Mouse (Mus musculus) heart, postnatal 0 days (tissue): ENCODE measurements at regions not wholly inside any gene's neighbourhood (a gene's known extent, or its start where the extent isn't known, plus 50 kb on each side); places are given as distances from the start of the nearest gene placed in this dataset.

Experiments used
- ATAC-seq: fragments of 200-750 bp; cut with Nextera tagmentation; 2 replicates; pipeline ENCODE4 v1.8.0; 2017; ENCODE audit warnings: low read depth, moderate number of reproducible peaks, moderate library complexity; ENCODE audit not compliant: insufficient read depth
- DNase-seq: peaks from one replicate; pipeline ENCODE4 v3.0.0-alpha.2; 2016; ENCODE audit warnings: low spot score
- H3K27ac ChIP-seq: fragments of 300-500 bp; sonication (generic); 2 replicates; pipeline ENCODE4 v1.5.1; 2014; ENCODE audit warnings: low read depth, mild to moderate bottlenecking
- H3K27me3 ChIP-seq: fragments of 300-500 bp; sonication (generic); 2 replicates; pipeline ENCODE4 v1.6.1; 2014; ENCODE audit warnings: low read length, mixed read lengths; ENCODE audit not compliant: control insufficient read depth, insufficient read depth
- H3K36me3 ChIP-seq: fragments of 300-500 bp; sonication (generic); replicated peaks from 2 replicates; pipeline ENCODE4 v1.6.1; 2014; ENCODE audit warnings: low read length, mixed read lengths; ENCODE audit not compliant: control insufficient read depth, insufficient read depth
- H3K4me1 ChIP-seq: fragments of 300-500 bp; sonication (generic); 2 replicates; pipeline ENCODE4 v1.6.1; 2014; ENCODE audit warnings: antibody characterized with exemption; ENCODE audit not compliant: control insufficient read depth, insufficient read depth
- H3K4me2 ChIP-seq: fragments of 300-500 bp; sonication (generic); 2 replicates; pipeline ENCODE4 v1.6.1; 2014; ENCODE audit warnings: low read depth, mild to moderate bottlenecking, low read length, moderate library complexity
- H3K4me3 ChIP-seq: fragments of 300-500 bp; sonication (generic); 2 replicates; pipeline ENCODE4 v1.5.1; 2014; ENCODE audit warnings: low read depth, low read length
- H3K9ac ChIP-seq: fragments of 300-500 bp; sonication (generic); replicated peaks from 2 replicates; pipeline ENCODE4 v1.6.1; 2014; ENCODE audit warnings: low read depth, low read length, mixed read lengths
- H3K9me3 ChIP-seq: fragments of 300-500 bp; sonication (generic); replicated peaks from 2 replicates; pipeline ENCODE4 v1.6.1; 2016; ENCODE audit warnings: low read length; ENCODE audit not compliant: control insufficient read depth
- CTCF ChIP-seq: IDR thresholded peaks from 2 replicates; pipeline ENCODE4 v1.5.1; 2016; ENCODE audit warnings: antibody characterized with exemption, control low read depth, low read depth
- EP300 ChIP-seq: IDR thresholded peaks from 2 replicates; pipeline ENCODE4 v1.6.1; 2016; ENCODE audit warnings: antibody characterized with exemption, low read depth
- WGBS: fragments of 180-500 bp; shearing (Covaris S2); extraction: QIAGEN DNeasy Blood & Tissue Kit; methylation state at CpG from one replicate; pipeline ENCODE4 v1.1.7; 2014; 5-methylcytosine and 5-hydroxymethylcytosine counted together

DNA sequence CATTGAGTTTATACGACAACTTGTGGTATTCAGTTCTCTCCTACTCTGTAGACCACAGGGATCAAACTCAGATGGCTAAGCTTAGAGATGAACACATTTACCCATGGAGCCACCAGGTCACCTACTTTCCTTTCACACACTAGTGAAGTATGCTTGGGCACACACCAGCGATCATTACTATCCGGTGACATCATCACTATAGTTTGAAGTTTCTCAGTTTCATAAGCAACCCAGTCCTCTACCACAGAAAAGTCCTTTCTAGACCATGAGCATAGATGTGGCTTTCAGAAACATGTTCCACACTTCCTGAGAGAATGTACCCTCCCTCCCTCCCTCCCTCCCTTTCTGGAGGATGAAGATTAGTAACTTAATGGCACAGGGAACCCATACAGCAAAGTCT lies 532.9 kb downstream of the Grin2a start:
- no peak overlapping the region for H3K4me3 ChIP-seq
- 76% methylated on average over 3 of the region's 3 CpGs for whole genome bisulfite sequencing
- no peak for TF ChIP-seq EP300
- TF ChIP-seq CTCF = no peak

DNA sequence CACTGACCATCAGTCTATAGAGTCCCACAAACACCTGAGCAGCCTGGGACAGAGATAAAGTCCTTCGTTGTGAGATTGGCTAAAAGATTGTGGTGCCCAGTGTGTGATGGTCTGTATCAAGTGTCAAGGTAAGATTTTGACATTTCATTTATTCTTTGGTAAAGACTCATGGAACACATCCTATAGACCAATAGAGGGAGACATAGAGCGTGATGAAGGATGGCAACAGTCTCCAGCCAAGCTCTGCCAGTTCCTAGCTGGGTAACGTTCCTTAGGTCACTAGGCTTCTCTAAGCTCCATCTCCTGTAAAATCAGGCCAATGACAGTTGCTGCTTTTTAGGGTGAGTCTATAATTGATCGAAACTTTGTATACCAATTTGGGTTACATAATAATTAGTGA lies 526.0 kb downstream of the Grin2a start:
- no peak overlapping the region for H3K4me2 ChIP-seq
- TF ChIP-seq CTCF = 0 out of 2 replicates have a peak, but pooled peaks have one; percentile 21
- no peak for TF ChIP-seq EP300

More for the DNA sequence above, 532.9 kb downstream of the Grin2a start:
- Histone ChIP-seq H3K9me3 (no peaks in the 10 kb centered on the region), H3K27me3 (no peaks in the 10 kb centered on the region), H3K4me1 (no peaks in the 10 kb centered on the region), H3K27ac (no peak overlapping the region), H3K9ac (no peak overlapping the region), H3K4me2 (no peak overlapping the region), H3K36me3 (no peaks in the 10 kb centered on the region)
- ATAC-seq (no peak), DNase-seq (no peak)

DNA sequence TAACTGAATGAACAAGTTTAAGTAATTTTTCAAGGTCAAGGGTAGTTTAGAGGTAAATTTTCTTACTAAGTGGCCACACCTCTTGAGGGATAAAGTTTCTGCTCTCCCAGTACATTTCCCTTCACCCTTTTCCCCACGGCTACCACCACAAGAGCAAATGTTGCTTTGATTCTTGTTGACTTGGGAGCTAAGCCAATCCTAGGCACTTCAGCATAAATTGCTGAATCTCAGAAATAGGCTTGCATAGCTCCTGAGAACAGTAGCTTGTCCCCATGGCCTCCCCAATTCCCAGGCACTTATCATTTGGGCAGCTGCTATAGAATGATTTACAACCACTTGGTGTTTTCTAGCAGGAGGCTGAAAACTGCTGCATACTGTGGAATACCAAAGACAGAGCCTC lies 510.1 kb downstream of the Grin2a start:
- H3K36me3 ChIP-seq = no peaks in the 10 kb centered on the region
- no peak for ATAC-seq
- no peak overlapping the region for H3K27ac ChIP-seq
- no peaks in the 10 kb centered on the region for H3K4me1 ChIP-seq
- H3K4me3 ChIP-seq = no peak overlapping the region
- H3K9me3 ChIP-seq = no peaks in the 10 kb centered on the region
- H3K27me3 ChIP-seq = no peaks in the 10 kb centered on the region
- TF ChIP-seq CTCF = no peak
- TF ChIP-seq EP300 = no peak
- WGBS = 75% methylated on average over 1 of the region's 1 CpGs
- H3K4me2 ChIP-seq = no peak overlapping the region
- no peak overlapping the region for H3K9ac ChIP-seq
- no peak for DNase-seq

More for the DNA sequence above, 526.0 kb downstream of the Grin2a start:
- Histone ChIP-seq H3K9me3 (no peaks in the 10 kb centered on the region), H3K9ac (no peak overlapping the region), H3K27ac (no peak overlapping the region), H3K4me1 (no peaks in the 10 kb centered on the region), H3K27me3 (no peaks in the 10 kb centered on the region), H3K4me3 (no peak overlapping the region), H3K36me3 (no peaks in the 10 kb centered on the region)
- DNase-seq = no peak
- no peak for ATAC-seq
- WGBS = 48% methylated on average over 4 of the region's 4 CpGs

DNA sequence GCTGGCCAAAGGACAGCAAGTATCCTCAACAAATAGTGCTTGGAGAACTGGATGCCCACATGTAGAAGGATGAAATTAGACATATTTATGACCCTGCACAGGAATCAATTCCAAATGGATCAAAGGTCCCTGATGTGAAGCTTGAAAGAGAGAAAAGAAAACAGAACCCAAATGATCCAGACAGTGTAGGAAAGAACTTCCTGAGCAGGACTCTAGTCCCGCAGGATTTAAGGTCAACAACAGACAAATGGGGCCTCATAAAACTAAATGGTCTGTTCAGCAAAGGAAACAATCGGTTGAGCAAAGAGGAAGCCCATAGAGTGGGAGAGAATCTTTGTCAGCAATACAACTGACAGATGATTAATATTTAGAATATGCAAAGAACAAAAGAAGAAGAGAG lies 497.1 kb downstream of the Grin2a start:
- Histone ChIP-seq H3K9me3 (no peaks in the 10 kb centered on the region), H3K4me1 (no peaks in the 10 kb centered on the region), H3K4me3 (no peak overlapping the region), H3K36me3 (no peaks in the 10 kb centered on the region), H3K9ac (no peak overlapping the region), H3K4me2 (no peak overlapping the region), H3K27me3 (no peaks in the 10 kb centered on the region), H3K27ac (no peak overlapping the region)
- no peak for TF ChIP-seq EP300
- TF ChIP-seq CTCF = no peak
- ATAC-seq (no peak), DNase-seq (no peak)
- WGBS = 61% methylated on average over 2 of the region's 2 CpGs

DNA sequence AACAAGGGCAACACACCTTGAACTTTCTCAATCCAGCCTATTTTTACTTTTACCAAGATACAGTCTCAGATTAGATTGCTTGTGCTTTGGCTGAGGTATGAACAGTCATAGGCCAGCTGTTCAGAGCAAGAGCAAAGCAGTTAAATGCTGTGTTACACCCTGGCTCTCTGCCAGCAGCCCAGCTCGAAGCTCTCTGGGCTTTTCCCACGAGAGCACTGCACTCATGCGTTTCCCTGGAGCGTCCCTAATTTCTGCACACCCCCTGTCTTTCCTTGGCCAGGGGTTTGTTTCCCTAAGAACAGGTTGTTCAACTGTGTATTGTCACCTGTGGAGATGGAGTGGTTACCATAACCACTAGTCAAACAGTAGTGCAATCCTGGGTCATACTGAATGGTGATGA lies 493.6 kb downstream of the Grin2a start:
- no peaks in the 10 kb centered on the region for H3K4me1 ChIP-seq
- H3K27me3 ChIP-seq = no peaks in the 10 kb centered on the region
- no peak overlapping the region for H3K9ac ChIP-seq
- no peak for ATAC-seq
- H3K27ac ChIP-seq = no peak overlapping the region
- H3K4me2 ChIP-seq = no peak overlapping the region
- H3K36me3 ChIP-seq = no peaks in the 10 kb centered on the region
- 14% methylated on average over 4 of the region's 4 CpGs for WGBS
- H3K9me3 ChIP-seq = no peaks in the 10 kb centered on the region
- DNase-seq = no peak
- TF ChIP-seq CTCF = no peak
- no peak for TF ChIP-seq EP300
- no peak overlapping the region for H3K4me3 ChIP-seq

DNA sequence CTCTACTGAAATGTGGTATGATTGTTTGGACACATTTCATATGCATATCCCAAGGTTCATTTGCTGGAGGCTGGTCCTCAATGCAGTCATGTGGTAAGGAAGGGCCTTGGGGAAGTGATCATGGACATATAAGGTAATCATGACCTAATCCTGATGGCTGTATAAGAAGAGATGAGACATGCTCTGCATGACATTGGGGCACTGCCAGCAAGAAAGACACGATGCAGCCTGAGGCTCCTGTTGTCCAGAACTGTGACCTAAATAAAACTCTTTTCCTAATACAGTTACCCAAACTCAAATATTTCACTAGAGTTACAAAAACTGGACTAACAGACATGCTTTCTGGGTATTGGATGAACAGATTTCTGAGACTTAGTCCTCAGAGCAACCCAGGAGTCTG lies 485.7 kb downstream of the Grin2a start:
- no peak overlapping the region for H3K4me2 ChIP-seq

More for the DNA sequence above, 485.7 kb downstream of the Grin2a start:
- TF ChIP-seq EP300 (no peak), CTCF (no peak)
- H3K36me3 ChIP-seq = no peaks in the 10 kb centered on the region
- DNase-seq (no peak), ATAC-seq (no peak)
- H3K27ac ChIP-seq = no peak overlapping the region
- H3K4me1 ChIP-seq = no peaks in the 10 kb centered on the region
- 64% methylated on average over 1 of the region's 1 CpGs for WGBS
- no peak overlapping the region for H3K9ac ChIP-seq
- H3K27me3 ChIP-seq = no peaks in the 10 kb centered on the region
- H3K4me3 ChIP-seq = no peak overlapping the region
- H3K9me3 ChIP-seq = no peaks in the 10 kb centered on the region
